Mouse (Mus musculus) G1E (cell line): ENCODE measurements around the gene Il12rb1. TPM values are rescaled to one million over a fixed set of nuclear protein-coding genes. Genes with fewer than 3 reads are reported as not detected.
A peak's percentile ranks its signal among the peaks of the same experiment; 100 is the strongest.

Experiments used
- ATAC-seq: 2 replicates; pipeline ENCODE4 v1.8.0; 2016; ENCODE audit warnings: mild to moderate bottlenecking; ENCODE audit not compliant: insufficient number of reproducible peaks, poor library complexity, low FRiP score, severe bottlenecking; ENCODE audit errors: extremely low read depth
- DNase-seq: peaks from one replicate; pipeline ENCODE4 v3.0.0; 2012; ENCODE audit warnings: low spot score
- H3K27me3 ChIP-seq: 2 replicates; pipeline ENCODE4 v1.6.1; 2012; ENCODE audit warnings: mild to moderate bottlenecking, low read length, inconsistent platforms; ENCODE audit not compliant: insufficient read depth
- H3K36me3 ChIP-seq: replicated peaks from 2 replicates; pipeline ENCODE3; 2012; ENCODE audit warnings: mild to moderate bottlenecking, inconsistent platforms
- H3K4me1 ChIP-seq: 2 replicates; pipeline ENCODE4 v1.6.1; 2012; ENCODE audit warnings: low read depth, low read length, inconsistent platforms, mixed read lengths; ENCODE audit not compliant: insufficient read depth
- H3K4me3 ChIP-seq: 2 replicates; pipeline ENCODE4 v1.5.1; 2012; ENCODE audit warnings: low read depth, mild to moderate bottlenecking, inconsistent platforms, low read length, moderate library complexity, mixed read lengths
- H3K9me3 ChIP-seq: replicated peaks from 2 replicates; pipeline ENCODE4 v1.6.1; 2012; ENCODE audit warnings: inconsistent platforms
- CTCF ChIP-seq: IDR thresholded peaks from 2 replicates; pipeline ENCODE4 v1.5.1; 2012; ENCODE audit warnings: low read depth, low read length, inconsistent platforms, mixed read lengths
- GATA1 ChIP-seq: IDR thresholded peaks from 2 replicates; pipeline ENCODE4 v1.6.1; 2012; ENCODE audit warnings: borderline replicate concordance, low read length, inconsistent platforms, mixed read lengths
- GATA2 ChIP-seq: IDR thresholded peaks from 2 replicates; pipeline ENCODE4 v1.6.1; 2012; ENCODE audit warnings: low read depth, low read length, inconsistent platforms, borderline replicate concordance
- POLR2AphosphoS5 ChIP-seq: IDR thresholded peaks from 2 replicates; pipeline ENCODE4 v1.6.1; 2012; ENCODE audit warnings: low read depth, low read length, inconsistent platforms; ENCODE audit not compliant: insufficient replicate concordance
- TAL1 ChIP-seq: conservative IDR thresholded peaks from 2 replicates; pipeline ENCODE4 v1.6.1; 2012; ENCODE audit warnings: low read depth, low read length, inconsistent platforms, mixed read lengths
- polyA plus RNA-seq: library from polyadenylated mRNA; stranded (reverse); fragments of >175 nt; gene quantifications from 2 replicates; pipeline ENCODE4 v1.2.3, GENCODE M21; 2012
- total RNA-seq, 2 experiments: library from RNA; stranded (forward) in 1 of 2; stranded (reverse) in 1 of 2; fragments of 200-1000 nt in 1 of 2; fragments of >200 nt in 1 of 2; fragmentation: Nextera tagmentation in 1 of 2; gene quantifications; 2 replicates each; pipeline ENCODE4 v1.2.3; 2014 to 2017

The Il12rb1 gene
- total and polyA plus RNA-seq, 3 experiments: 1.9 to 5.6 (median 2.3) TPM

- no peak for TF ChIP-seq TAL1
- TF ChIP-seq CTCF: no peak
- no peak for TF ChIP-seq GATA2
- TF ChIP-seq GATA1: no peak
- TF ChIP-seq POLR2AphosphoS5: no peak
- Histone ChIP-seq H3K36me3 (peaks cover 82% of the 10 kb centered on the region), H3K9me3 (no peaks in the 10 kb centered on the region), H3K27me3 (no peaks in the 10 kb centered on the region), H3K4me1 (peaks cover 93% of the 10 kb centered on the region), H3K4me3 (peak overlapping the region; percentile 97)
- no peak for DNase-seq
- no peak for ATAC-seq
Observed at GRCm38 (mm10) chr8:70775851-70776495, 32.3 kb upstream of the Il12rb1 start.

GRCm38 (mm10) chr8:70776496-70777444 lies 31.5 kb upstream of the Il12rb1 start, which contains the start of gene Pik3r2:
Pik3r2 (minus strand) TSS chr8:70776713.
- no peak for TF ChIP-seq GATA1
- no peak for TF ChIP-seq TAL1
- no peak; the same call in 1 of the 2 replicates for TF ChIP-seq POLR2AphosphoS5
- no peak for TF ChIP-seq CTCF
- TF ChIP-seq GATA2: no peak
- peaks cover 90% of the 10 kb centered on the region for H3K4me1 ChIP-seq

GRCm38 (mm10) chr8:70780093-70780492 lies 28.2 kb upstream of the Il12rb1 start:
- Histone ChIP-seq H3K9me3 (no peaks in the 10 kb centered on the region), H3K27me3 (no peaks in the 10 kb centered on the region), H3K4me3 (peak overlapping the region; percentile 65; the same call in 1 of the 2 replicates), H3K4me1 (peaks cover 66% of the 10 kb centered on the region), H3K36me3 (peaks cover 79% of the 10 kb centered on the region)
- DNase-seq: no peak
- ATAC-seq: no peak
- TF ChIP-seq GATA1: no peak
- no peak for TF ChIP-seq CTCF
- no peak for TF ChIP-seq TAL1
- no peak for TF ChIP-seq GATA2
- TF ChIP-seq POLR2AphosphoS5: no peak

More at GRCm38 (mm10) chr8:70776496-70777444, 31.5 kb upstream of the Il12rb1 start, which contains the start of gene Pik3r2:
- ATAC-seq (peak; percentile 82), DNase-seq (peak; percentile 87)
- Histone ChIP-seq H3K4me3 (peak within 1 kb of the TSS; percentile 97), H3K9me3 (no peaks in the 10 kb centered on the region), H3K27me3 (no peaks in the 10 kb centered on the region), H3K36me3 (peaks cover 82% of the 10 kb centered on the region)

GRCm38 (mm10) chr8:70786291-70787050 lies 21.8 kb upstream of the Il12rb1 start:
- H3K4me1 ChIP-seq: peaks cover 60% of the 10 kb centered on the region
- no peaks in the 10 kb centered on the region for H3K9me3 ChIP-seq
- DNase-seq (no peak), ATAC-seq (no peak)
- no peak for TF ChIP-seq TAL1
- TF ChIP-seq GATA1: no peak
- no peak for TF ChIP-seq GATA2
- TF ChIP-seq CTCF: no peak
- no peak for TF ChIP-seq POLR2AphosphoS5
- H3K4me3 ChIP-seq: no peak overlapping the region; the same call in 1 of the 2 replicates
- H3K27me3 ChIP-seq: no peaks in the 10 kb centered on the region; the same call in 1 of the 2 replicates
- H3K36me3 ChIP-seq: peaks cover 95% of the 10 kb centered on the region

GRCm38 (mm10) chr8:70787051-70787445 lies 21.2 kb upstream of the Il12rb1 start:
- H3K27me3 ChIP-seq: no peaks in the 10 kb centered on the region; the same call in 1 of the 2 replicates
- DNase-seq: no peak
- TF ChIP-seq GATA2 (no peak), POLR2AphosphoS5 (no peak), TAL1 (no peak), CTCF (no peak), GATA1 (no peak)
- H3K4me3 ChIP-seq: no peak overlapping the region
- peaks cover 90% of the 10 kb centered on the region for H3K36me3 ChIP-seq
- H3K4me1 ChIP-seq: peaks cover 65% of the 10 kb centered on the region
- ATAC-seq: no peak
- H3K9me3 ChIP-seq: no peaks in the 10 kb centered on the region
